Mouse (Mus musculus) T-helper 1 cell (primary cell): ENCODE data around the gene Lrrc51.

Experiments used
- in situ Hi-C: fragments of 300-600 bp; cut with MboI, MseI; formaldehyde crosslinking; loops from one replicate; pipeline ENCODE4 v1.15.1; 2025; ENCODE audit warnings: high pct_unique_total_duplicates

Lrrc51 gene

DNA sequence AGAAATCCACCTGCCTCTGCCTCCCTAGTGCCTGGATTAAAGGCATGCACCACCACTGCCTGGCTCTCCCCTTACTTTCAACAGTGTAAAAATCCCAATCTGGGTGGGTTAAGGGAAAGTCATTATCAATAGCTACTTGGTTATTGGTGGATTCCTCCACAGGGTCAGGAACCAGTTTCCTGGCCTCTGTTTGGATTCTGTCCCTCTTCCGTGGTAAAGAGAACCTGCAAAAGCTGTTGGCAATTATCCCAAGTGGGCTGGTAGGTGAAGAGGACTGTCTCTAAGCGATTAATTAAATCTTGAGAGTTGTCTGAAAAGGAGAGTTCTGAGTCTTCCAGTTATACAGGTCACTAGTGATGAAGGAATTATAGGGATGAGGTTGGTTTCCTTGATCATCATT is 4.7 kb upstream of the Lrrc51 start:
- in situ Hi-C loops = no loop called here

DNA sequence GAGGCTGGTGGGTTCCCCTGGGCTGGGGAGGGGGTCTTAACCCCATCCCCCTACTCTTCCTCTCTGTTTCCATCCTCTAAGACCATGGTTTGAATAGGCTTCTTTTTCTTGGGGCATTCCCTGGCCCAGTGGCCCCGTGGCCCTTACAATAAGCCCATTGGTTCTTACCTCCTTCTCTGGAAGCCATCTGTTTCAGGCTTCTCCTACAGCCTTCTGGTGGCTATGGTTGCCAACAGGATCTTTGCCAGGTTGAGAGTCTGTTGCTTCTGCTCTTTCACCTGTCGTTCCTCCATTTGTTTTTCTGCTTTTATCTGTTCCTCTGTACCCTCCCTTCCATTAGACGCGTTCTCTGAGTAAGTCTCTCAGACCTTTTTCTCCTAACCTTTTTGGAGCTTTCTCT is 3.9 kb upstream of the Lrrc51 start:
- in situ Hi-C loops = no loop called here

- in situ Hi-C loops = no loop called here
Observed at GRCm38 (mm10) chr7:101936996-101937395, 3.3 kb upstream of the Lrrc51 start.

DNA sequence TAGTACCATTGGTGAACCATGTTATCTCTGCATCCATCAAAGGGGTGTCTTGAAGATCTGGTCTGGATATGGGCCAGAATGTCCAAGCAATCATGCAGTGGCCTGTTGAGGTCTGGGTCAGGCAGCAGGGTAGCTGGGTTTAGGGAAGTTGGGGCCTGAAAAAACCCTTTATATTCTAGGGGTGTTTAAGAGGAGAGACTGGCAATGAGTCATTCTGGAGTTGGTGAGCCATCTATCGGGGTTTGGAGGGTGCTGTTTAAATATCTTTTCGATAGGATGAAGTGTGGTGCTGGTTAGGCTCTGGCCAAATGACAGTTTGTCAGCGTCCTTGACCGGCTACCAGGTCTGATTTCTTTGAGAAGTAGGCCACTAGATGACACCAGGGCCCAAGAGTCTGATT is 2.3 kb upstream of the Lrrc51 start:
- in situ Hi-C loops = no loop called here

- in situ Hi-C loops = loop anchor here (5.0 kb wide), 1 partner anchor 36 kb away; no protein-coding TSS in a partner anchor
Observed at GRCm38 (mm10) chr7:101933300-101933699, 395 bp downstream of the Lrrc51 start.

GRCm38 (mm10) chr7:101932551-101932950 is 1.1 kb downstream of the Lrrc51 start:
- in situ Hi-C loops = loop anchor here (5.0 kb wide), 1 partner anchor 35 kb away; no protein-coding TSS in a partner anchor

DNA sequence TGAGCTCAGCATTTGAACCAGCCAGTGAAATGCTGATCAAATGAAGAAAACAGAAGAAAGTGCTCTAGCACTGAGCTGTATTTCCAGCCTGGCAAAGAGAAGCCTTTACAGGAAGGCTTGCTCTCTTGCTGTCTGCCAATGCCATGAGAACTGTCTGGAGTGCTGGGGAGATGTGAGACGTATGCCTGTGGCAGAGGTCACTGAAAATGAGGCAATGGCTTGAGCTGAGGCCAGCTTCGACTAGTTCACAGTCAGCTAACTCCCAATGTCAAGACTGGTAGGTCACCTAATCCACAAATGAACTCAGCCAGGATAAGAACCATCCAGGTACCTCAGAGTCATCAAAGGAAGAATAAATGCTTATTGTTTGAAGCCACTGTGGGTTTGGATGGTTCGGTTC is 5.6 kb downstream of the Lrrc51 start:
- in situ Hi-C loops = loop anchor here (5.0 kb wide), 1 partner anchor 154 kb away; the partner anchor contains the start of gene Trpc2

- in situ Hi-C loops = loop anchor here (5.0 kb wide), 1 partner anchor 156 kb away; the partner anchor contains the start of gene Trpc2
Observed at GRCm38 (mm10) chr7:101925892-101926291, 7.8 kb downstream of the Lrrc51 start.

DNA sequence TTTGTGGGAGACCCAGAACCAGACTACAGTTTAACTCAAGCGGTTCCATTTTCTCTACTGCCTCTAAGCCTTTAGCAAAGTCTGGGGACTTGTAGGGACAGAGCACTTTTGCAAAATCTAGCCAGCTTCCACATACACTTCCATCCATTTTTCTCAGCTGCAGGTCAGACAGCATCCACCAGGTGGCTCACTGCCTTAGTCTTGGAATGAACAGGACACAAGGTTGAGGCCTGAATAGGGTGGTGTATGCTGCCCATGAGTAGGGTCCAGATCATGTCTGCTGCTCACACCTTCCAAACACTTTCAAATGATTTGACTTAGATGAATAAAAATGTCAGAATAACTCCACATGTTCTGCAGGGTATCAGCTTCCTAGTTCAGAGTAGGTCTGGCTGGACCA is 15.6 kb downstream of the Lrrc51 start:
- in situ Hi-C loops = no loop called here

DNA sequence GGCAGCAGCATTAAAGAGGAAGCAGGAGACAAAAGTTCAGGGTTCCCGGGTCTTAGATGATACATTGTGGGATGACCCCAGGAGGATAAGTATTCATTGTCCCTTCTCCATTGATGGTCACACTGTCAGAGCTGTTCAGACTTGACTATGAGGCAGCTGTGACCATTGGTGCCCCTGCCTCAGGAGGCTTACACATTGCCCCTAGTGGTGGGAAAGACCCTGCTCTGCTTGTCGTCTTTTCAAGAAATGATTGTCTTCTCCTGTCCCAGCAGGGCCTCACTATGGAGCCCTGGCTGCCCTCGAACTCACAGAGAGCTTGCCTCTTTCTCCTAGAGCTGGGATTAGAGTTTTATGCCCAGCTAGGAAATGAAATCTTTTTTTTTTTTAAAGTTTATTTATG is 21.7 kb downstream of the Lrrc51 start:
- in situ Hi-C loops = no loop called here

DNA sequence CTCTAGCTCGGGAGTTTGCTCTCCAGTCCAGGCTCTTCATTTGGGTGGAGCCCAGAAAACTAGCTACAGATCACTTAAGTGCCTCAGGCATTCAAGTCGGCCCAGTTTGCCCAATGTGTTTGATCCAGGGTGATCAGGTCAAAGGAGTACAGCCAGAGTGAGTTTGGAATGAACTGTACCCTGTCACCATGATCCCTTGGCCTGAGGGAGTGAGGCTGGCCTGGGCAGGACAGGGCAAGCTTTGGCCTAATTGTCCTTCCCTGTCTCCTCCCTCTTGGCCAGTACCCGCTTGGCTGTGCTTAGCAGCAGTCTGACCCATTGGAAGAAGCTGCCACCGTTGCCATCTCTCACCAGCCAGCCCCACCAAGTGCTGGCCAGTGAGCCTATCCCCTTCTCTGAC is 23.6 kb downstream of the Lrrc51 start:
- in situ Hi-C loops = no loop called here

DNA sequence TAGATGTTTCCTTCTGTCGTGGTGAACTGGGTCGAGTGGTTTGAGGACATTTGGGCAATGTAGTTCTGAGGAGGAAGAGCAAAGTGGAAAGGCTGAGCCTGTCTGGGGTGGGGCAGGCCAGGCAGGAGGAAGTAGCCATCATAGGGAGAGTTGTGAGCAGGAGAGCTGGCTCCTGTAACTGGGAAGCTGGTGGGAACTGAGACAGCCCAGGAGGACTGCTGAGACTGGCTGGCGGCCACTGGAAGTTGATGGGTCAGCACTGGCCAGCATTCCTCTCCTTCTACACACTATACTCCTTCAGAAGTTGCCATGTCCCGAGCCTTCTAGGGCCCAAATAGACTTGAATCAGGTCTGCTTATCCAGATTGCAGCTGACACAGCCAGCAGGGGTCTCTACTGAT is 25.3 kb downstream of the Lrrc51 start:
- in situ Hi-C loops = no loop called here

DNA sequence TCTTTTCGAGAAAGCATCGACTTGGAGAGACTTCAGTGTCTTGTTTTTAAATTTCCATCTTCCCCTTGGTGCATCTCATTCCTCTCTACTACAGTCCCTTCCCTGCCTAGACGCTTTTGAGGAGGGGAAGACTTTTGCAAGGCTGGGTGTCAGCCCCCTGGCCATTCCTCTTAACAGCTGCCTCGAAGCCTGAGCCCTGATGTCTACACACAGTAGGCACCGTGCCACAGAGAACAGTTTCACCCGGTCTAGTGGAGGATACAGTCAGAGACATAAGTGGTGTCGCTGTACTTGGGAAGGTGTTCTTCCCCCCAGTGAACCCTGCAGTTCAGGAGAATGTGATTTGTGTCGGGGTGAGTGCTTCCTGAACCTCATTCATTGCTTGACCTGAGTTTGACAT is 27.0 kb downstream of the Lrrc51 start:
- in situ Hi-C loops = no loop called here

- in situ Hi-C loops = no loop called here
Observed at GRCm38 (mm10) chr7:101906287-101906681, 27.4 kb downstream of the Lrrc51 start, which contains the start of gene Tomt. Tomt (minus strand) TSS chr7:101906359.

DNA sequence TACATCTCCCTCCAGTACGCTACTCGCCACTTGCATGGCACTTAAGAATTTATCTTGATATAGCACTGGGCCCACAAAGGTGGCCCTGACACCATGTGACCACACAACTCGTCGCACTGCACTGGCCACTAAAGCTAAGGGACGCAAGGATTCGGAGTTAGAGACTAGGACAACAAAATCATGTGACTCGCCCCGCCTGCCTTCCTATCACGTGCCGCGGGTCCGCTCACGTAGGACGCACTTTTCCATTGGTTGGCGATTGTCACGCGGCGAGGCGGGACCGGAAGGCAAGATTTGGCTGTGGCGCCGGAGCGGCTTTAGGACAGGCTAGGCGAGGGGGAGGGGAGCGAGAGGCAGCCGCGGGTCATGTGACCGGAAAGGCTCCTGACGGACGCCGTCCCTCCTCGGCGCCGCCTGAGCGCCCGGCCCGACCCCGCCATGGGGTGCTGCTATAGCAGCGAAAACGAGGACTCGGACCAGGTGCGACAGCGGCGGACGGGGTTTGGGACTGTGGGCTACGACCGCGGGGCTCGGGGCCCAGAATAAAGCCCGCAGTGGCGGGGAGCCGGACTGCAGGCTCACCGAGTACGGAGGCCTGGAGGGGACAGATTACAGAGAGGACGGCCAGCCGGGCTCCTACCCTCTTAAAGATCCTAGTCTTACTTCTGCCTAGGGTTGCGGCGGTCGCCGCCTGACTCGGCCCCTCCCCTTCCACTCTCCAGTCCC is 28.0 kb downstream of the Lrrc51 start, which contains the start of gene Lamtor1:
TSS of gene Lamtor1 (plus strand) at position 344 of the 726 bp plus-strand sequence.
- in situ Hi-C loops = no loop called here

DNA sequence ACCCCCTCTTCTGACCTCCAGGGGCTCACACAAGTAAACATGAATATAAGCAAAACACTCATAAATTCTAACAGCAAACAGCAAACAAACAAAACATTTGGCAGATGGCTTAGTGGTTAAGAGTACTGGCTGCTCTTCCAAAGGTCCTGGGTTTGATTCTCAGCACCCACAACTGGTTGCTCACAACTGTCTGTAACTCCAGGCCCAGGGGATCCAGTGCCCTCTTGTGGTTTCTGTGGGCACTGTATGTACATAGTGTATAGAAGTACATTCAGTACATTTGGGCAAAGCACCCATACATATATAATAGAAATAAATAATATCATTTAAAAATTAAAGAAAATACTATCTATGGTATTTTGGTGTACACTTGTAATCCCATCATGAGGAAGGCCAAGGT is 30.8 kb downstream of the Lrrc51 start:
- in situ Hi-C loops = no loop called here

DNA sequence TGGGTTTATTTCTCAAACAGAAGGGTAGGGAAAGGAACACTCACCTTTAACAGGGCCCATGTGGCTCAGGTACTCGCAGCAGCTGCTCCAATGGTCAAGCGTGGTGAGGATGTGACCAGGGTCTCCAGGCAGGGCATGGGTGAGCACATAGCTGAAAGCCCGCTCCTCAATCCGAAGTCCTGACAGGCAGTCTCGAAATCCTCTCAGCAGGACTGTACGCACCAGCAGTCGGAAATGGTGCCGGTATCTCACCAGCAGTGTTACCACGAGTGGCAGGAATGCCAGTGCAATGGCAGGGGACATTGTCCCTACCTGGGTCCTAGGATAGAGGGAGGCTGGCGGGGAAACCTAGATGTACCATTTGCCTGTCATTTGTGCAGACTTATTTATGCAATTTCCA is 31.7 kb downstream of the Lrrc51 start:
- in situ Hi-C loops = no loop called here

GRCm38 (mm10) chr7:101900331-101901097 is 33.2 kb downstream of the Lrrc51 start:
- in situ Hi-C loops = no loop called here

GRCm38 (mm10) chr7:101896104-101897066 is 37.3 kb downstream of the Lrrc51 start:
- in situ Hi-C loops = loop anchor here (5.0 kb wide), 1 partner anchor 36 kb away; the partner anchor contains the start of genes Lrrc51 and Numa1

GRCm38 (mm10) chr7:101895695-101896094 is 38.0 kb downstream of the Lrrc51 start:
- in situ Hi-C loops = loop anchor here (5.0 kb wide), 1 partner anchor 37 kb away; the partner anchor contains the start of genes Lrrc51 and Numa1

GRCm38 (mm10) chr7:101888460-101888859 is 45.2 kb downstream of the Lrrc51 start:
- in situ Hi-C loops = no loop called here
